Mouse (Mus musculus) telencephalon, adult 2 months (tissue): ENCODE measurements around the gene Morn3.

Experiments used
- DNase-seq: peaks from one replicate; pipeline ENCODE4 v3.0.0-alpha.2; 2011; ENCODE audit warnings: low read depth, low spot score

Morn3 gene

DNA sequence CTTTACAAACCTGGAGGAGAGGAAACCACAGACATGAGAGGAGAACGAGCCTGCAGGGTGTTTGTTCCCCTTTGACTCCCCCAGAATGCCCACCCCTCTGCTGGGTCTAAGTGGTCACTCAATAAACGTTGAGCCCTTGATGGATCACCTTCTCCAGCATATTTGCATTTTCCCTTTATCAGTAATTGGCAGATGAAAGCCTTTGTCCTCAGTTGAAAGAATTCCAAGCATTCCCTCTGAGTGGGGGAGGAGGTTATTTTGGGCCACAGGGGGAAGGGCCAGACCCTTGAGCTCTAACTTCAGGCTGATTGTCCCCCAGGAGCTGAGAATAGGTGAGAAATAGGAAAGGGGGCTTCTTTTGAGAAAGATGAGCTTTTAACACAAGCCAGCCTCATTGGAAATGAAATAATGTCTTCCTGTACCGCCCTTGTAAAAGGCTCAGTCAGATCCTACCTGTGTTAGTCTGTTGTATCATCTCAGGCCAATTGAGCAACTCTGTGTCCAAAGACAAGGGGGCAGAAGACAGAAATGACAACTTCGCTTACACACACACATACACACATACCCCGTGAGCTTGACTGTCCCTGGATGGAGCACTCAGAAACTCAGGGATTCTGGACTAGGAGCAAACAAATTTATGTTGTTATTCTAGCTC is 55.3 kb downstream of the Morn3 start:
- DNase-seq: no peak

DNA sequence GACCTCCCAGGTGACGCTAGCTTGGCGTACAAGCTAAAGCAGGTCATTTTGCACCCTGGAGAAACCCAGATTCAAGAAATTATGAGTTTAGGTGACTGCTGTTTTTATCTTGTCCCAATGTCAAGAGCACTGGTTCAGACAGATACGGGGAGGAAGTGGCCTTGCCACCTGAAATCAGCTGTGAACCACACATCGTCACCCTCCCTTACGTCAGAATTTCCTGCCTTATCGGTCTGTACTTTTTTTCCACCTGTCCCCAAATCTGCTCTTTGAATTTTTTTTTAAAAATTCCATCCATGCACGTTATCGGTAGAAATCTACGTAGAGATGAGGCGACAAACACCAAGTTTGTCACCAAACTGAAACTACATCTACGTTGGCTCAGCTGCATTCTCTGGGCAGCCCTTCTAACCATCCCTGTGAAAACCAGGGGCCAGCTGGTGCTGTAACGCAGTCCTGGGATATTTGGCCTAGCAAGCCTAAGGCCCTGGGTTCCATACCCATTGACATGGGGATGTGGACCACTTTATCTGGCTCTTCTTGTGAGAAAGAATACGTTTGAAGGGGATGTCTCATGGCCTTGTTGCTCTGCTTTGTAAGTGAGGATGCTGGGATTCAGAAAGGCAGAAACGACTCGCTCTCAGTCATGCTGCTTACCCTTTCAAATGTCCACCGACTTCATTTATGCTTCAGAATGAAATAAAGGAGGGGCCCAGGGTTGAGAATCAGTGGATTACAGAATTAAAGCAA is 56.2 kb downstream of the Morn3 start:
- no peak for DNase-seq

DNA sequence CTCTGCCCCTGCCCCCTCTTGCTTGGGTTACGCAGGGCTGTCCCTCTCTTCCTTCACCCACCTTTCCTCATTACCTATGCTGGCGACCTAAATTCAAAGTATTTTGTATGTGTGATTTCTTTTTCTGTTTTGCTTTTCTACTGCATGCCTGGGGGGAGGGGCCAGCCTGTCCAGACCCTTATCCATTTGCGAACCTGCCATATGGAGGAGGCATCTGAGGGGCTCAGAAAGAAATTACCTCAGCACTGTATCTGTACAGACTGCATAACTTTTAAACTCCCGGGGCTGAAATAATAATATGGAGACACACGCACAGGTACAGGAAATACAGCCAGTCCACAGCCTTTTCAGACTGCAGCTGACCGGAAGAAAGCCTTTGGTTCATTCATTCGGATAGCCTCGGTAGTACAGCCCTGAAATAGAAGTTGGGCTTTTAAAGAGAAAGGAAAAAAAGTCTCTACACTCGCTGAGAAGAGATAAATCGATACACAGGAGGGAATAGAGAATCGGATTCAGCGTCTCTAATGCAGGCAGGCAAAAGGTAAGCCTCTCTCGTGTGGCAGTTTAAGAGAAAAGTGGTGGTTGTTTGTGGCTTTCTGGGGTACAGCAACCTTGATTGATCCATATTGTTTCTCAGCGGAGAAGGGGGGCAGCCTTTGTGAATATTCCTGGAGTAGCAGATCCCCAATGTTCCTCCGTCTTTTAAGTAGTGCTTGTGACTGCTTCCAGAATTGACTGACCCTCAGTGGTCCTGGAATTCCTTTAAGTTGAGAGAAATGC is 57.1 kb downstream of the Morn3 start, which contains the start of gene Kdm2b:
Kdm2b (minus strand) TSS at position 273 of the 780 bp plus-strand sequence.
- no peak for DNase-seq

DNA sequence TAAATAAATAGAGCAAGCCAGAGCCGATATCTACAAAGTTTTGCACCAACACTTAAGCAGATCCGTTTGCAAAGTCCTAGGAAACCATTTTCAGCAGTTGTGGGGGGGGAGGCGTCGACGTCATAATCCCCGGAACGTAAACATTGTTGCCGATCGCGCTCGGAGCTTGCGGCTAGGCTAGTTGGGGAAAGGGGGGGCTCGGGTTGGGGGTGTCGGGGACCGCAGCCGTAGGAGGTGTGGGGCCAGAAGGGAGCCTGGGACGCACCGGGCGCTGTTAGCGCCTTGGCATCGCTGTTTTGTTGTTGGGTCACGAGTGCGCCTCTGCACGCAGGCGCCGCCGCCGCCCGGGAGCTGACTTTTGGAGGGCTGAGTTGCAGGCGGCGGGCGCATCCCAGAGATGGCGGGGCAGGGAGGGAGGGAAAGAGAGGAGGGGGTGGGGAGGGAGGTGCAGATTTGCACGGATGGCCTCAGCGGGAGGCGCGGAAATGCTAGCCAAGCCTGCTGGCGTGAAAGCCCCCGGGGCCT is 57.8 kb downstream of the Morn3 start:
- no peak for DNase-seq

DNA sequence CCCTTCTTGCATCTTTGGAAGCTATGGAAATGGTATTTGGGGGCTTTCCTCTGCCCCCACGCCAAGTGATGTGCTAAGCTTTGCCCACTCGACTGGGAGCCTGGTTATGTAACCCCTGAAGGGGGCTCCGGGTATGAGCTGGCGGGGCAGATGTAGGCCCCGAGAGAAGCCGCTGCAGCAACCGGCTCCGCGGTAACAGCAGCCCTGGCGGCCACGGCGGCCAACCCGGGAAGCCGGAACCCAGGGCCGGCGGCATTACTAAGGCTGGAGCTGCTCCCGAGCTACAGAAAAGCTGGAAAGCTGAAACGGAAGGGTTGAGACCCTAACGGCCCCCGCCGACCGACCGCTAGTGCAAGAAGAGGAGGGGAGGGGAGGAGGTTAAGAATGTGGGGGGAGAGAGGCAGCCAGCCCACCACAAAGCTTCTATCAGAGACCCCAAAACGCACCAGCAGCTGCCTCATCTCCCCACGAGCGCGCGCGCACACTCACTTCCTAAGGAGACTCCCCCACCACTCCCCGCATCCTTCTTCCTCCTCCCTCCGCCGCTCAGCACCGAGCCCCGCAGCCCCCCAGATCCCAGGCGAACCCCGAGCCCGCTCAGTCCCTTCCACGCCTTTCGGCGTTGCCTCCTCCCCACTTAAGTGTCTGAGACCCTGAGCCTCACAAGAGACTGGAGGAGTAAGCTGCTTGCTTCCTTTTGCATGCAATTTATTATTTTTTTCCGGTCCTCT is 58.6 kb downstream of the Morn3 start:
- no peak for DNase-seq

DNA sequence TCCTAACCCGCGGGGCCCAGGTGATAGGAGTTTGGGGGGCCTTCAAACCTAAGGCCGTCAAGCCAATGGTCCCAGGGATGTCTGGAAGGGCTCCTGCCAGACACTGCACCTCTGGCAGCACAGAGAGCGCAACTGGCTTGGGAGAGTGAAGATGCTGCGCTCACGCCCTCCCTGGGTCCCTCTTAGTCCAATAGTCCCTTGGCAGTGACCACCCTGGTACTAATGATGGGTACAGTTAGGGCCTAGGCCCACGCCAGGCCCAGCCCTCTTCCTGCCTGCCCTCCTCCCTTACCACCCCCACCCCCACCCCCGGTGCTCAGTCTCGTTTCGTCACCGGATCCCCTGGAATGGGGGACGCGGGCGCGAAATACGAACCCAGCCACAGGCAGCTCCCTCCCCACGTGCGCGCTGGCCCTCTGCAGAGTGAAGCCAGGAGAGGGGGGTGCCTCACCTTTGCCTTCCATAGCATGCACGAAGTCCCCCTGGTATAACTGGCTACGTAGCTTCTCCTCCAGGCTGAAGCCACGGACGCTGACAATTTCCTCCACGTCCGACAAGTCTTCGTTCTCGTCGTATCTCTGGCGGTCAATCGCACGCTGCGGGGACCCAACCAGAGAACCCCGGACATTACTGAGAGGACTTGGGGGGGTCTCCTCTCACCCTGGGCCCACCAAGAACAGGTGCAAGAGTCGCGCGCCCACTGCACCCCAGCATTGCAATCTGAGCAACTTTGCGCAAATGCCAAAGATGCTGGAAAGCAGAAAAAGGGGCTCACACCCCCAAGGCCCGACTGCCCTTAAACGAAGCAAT is 59.4 kb downstream of the Morn3 start:
- no peak for DNase-seq

DNA sequence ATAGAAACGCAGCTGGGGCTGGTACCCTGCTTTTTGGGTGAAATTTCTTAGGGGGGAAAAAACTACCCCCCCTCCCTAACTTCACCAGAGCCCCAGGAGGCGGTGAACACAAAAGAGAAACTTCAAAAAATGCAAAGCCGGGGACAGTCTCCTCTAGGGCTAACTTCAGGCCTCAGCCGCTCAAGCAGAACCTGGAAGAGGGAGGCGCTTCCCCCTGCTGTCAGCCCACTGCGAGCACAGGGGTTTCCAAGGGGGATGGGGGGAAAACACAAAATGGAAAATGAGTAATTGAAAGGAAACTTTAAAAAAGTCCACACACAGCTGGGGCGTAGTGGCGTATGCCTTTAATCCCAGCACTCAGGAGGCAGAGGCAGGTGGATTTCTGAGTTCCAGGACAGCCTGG is 60.7 kb downstream of the Morn3 start:
- no peak for DNase-seq
